In genomic region chr1:71893636-71894035, GRCm38 (mm10) we compare ENCODE assay signal across 14 mouse cellular contexts.
DNase-seq lines count a peak whose midpoint lies in the region; ATAC-seq and TF ChIP-seq lines count a peak whose summit lies in the region.
"Had no signal": no experiment of that assay in that cellular context is flagged by ENCODE, and none has a peak within 500 bp of the region (broad histone marks: within the 10 kb centered on the region; RNA-seq: fewer than 3 reads in every experiment).

No protein-coding gene starts in this region.

- no peak overlapping the region for H3K9ac ChIP-seq in heart, embryonic 12.5 days
- H3K9ac ChIP-seq in forebrain, postnatal 0 days, result no peak overlapping the region
- H3K9ac ChIP-seq: liver, embryonic 13.5 days had no signal

- peak; percentile 85 for ATAC-seq in Patski
- ATAC-seq in heart, embryonic 12.5 days (ENCODE audit: insufficient number of reproducible peaks, low FRiP score), result 0 out of 2 replicates have a peak, but pooled peaks have one; percentile 66
- ATAC-seq in forebrain, postnatal 0 days, result no peak
- ATAC-seq: forebrain, embryonic 14.5 days had no signal

- WGBS in heart, embryonic 10.5 days, result 22% methylated on average over 5 of the region's 5 CpGs
- WGBS in heart, embryonic 12.5 days, result 19% methylated on average over 5 of the region's 5 CpGs
- 74% methylated on average over 5 of the region's 5 CpGs for WGBS in forebrain, postnatal 0 days

- peak; percentile 8 to 21 for DNase-seq in heart, adult 9 months (ENCODE audit: low spot score in 2 of 2)
- DNase-seq in heart, embryonic 10.5 days (ENCODE audit: low spot score), result no peak
- no peak for DNase-seq in Patski (ENCODE audit: low read depth, low spot score)
- DNase-seq in lung, postnatal 10 days, result peak; percentile 56
- no peak for DNase-seq in forebrain, postnatal 0 days
- DNase-seq in thymus, postnatal 10 days (ENCODE audit: low spot score in 2 of 2), result no peak
- DNase-seq in ovary, adult 18-20 months (ENCODE audit: low spot score), result no peak
- DNase-seq: kidney, adult 2 months; liver, embryonic 13.5 days; right cerebral cortex, postnatal 25 days; thymus, adult 2 months had no signal

- peaks cover 24% of the 10 kb centered on the region for H3K4me1 ChIP-seq in heart, embryonic 10.5 days
- peaks cover 28% of the 10 kb centered on the region for H3K4me1 ChIP-seq in heart, embryonic 12.5 days (replicated peaks)
- peaks cover 6% of the 10 kb centered on the region for H3K4me1 ChIP-seq in forebrain, postnatal 0 days (ENCODE audit: insufficient read depth)
- H3K4me1 ChIP-seq: liver, embryonic 13.5 days had no signal

- H3K4me3 ChIP-seq in heart, embryonic 10.5 days, result no peak overlapping the region
- H3K4me3 ChIP-seq in heart, embryonic 12.5 days, result no peak overlapping the region
- H3K4me3 ChIP-seq in forebrain, postnatal 0 days (ENCODE audit: low read depth, low read length), result no peak overlapping the region
- H3K4me3 ChIP-seq: liver, embryonic 13.5 days had no signal

- no peak overlapping the region for H3K27ac ChIP-seq in heart, embryonic 10.5 days
- H3K27ac ChIP-seq in heart, embryonic 12.5 days (ENCODE audit: poor library complexity, severe bottlenecking), result no peak overlapping the region
- H3K27ac ChIP-seq in forebrain, postnatal 0 days (ENCODE audit: low read depth, low read length), result no peak overlapping the region
- H3K27ac ChIP-seq: liver, embryonic 13.5 days had no signal

- TF ChIP-seq CTCF in Patski (IDR thresholded peaks at IDR 0.05), result no peak
- no peak for TF ChIP-seq CTCF in forebrain, postnatal 0 days (IDR thresholded peaks at IDR 0.05; ENCODE audit: low read depth)

- CTCF ChIA-PET in Patski (lab: Charles Lee), result interaction anchor here (1.1 kb wide), 1 partner anchor 230 kb away, joined by 3 read pairs; no protein-coding TSS in a partner anchor

- POLR2A ChIA-PET in Patski (lab: Charles Lee), result no interaction called here

- H3K27me3 ChIP-seq in heart, embryonic 10.5 days (ENCODE audit: insufficient read depth, poor library complexity, severe bottlenecking), result no peaks in the 10 kb centered on the region
- no peaks in the 10 kb centered on the region for H3K27me3 ChIP-seq in Patski
- H3K27me3 ChIP-seq in heart, embryonic 12.5 days (replicated peaks), result no peaks in the 10 kb centered on the region
- H3K27me3 ChIP-seq in forebrain, postnatal 0 days (ENCODE audit: insufficient read depth, low read length), result no peaks in the 10 kb centered on the region
- H3K27me3 ChIP-seq: liver, embryonic 13.5 days had no signal

- H3K36me3 ChIP-seq in heart, embryonic 10.5 days, result no peaks in the 10 kb centered on the region
- no peaks in the 10 kb centered on the region for H3K36me3 ChIP-seq in heart, embryonic 12.5 days
- no peaks in the 10 kb centered on the region for H3K36me3 ChIP-seq in forebrain, postnatal 0 days (ENCODE audit: insufficient read depth)
- H3K36me3 ChIP-seq: G1E; liver, embryonic 13.5 days had no signal

- in situ Hi-C loops in Patski (cut with MboI; ENCODE audit: low pct_unique_long_range_greater_than_20kb), result no loop called here

- H3K9me3 ChIP-seq in heart, embryonic 10.5 days, result no peaks in the 10 kb centered on the region
- no peaks in the 10 kb centered on the region for H3K9me3 ChIP-seq in heart, embryonic 12.5 days (replicated peaks)
- H3K9me3 ChIP-seq in forebrain, postnatal 0 days (ENCODE audit: low read length), result no peaks in the 10 kb centered on the region
- H3K9me3 ChIP-seq: G1E; liver, embryonic 13.5 days had no signal

- 0 out of 2 replicates have a peak overlapping the region, but pooled peaks have one; percentile 18 for H3K4me2 ChIP-seq in heart, embryonic 12.5 days
- H3K4me2 ChIP-seq in forebrain, postnatal 0 days (ENCODE audit: low read depth), result no peak overlapping the region
- H3K4me2 ChIP-seq: liver, embryonic 13.5 days had no signal

Comparison
In these comparisons a context has a peak if more than half of its experiments do, and no peak if none do; other contexts are left out.
1. DNase-seq: peak in heart, adult 9 months (2 of 2) and lung, postnatal 10 days (single experiment); none in heart, embryonic 10.5 days (single experiment), Patski (single experiment), forebrain, postnatal 0 days (single experiment), thymus, postnatal 10 days (0 of 2) and ovary, adult 18-20 months (single experiment).